Mouse (Mus musculus): ENCODE measurements around the gene Slc12a5. TPM values are rescaled to one million over a fixed set of nuclear protein-coding genes. Genes with fewer than 3 reads are reported as not detected.

Gene Slc12a5
- polyA plus RNA-seq, 1 experiment, result not detected

- Histone ChIP-seq H3K36me3 (ENCODE audit: control insufficient read depth) (no peaks in the 10 kb centered on the region), H3K9me3 (ENCODE audit: control insufficient read depth, low read length) (no peaks in the 10 kb centered on the region), H3K4me1 (ENCODE audit: control insufficient read depth) (no peaks in the 10 kb centered on the region), H3K4me3 (replicated peaks) (no peak overlapping the region), H3K27me3 (ENCODE audit: control insufficient read depth) (peaks cover 67% of the 10 kb centered on the region)
- TF ChIP-seq TAL1 (IDR thresholded peaks at IDR 0.05; ENCODE audit: low read length) (no peak), GATA1 (IDR thresholded peaks at IDR 0.05; ENCODE audit: low read length) (no peak)
Observed at GRCm38 (mm10) chr2:164967761-164968440, 7.3 kb downstream of the Slc12a5 start.

GRCm38 (mm10) chr2:164968451-164968851 lies 7.8 kb downstream of the Slc12a5 start:
- Histone ChIP-seq H3K36me3 (ENCODE audit: control insufficient read depth) (no peaks in the 10 kb centered on the region), H3K4me3 (replicated peaks) (no peak overlapping the region), H3K9me3 (ENCODE audit: control insufficient read depth, low read length) (no peaks in the 10 kb centered on the region), H3K4me1 (ENCODE audit: control insufficient read depth) (no peaks in the 10 kb centered on the region), H3K27me3 (ENCODE audit: control insufficient read depth) (peaks cover 68% of the 10 kb centered on the region)
- no peak for TF ChIP-seq GATA1 (IDR thresholded peaks at IDR 0.05; ENCODE audit: low read length)
- no peak for TF ChIP-seq TAL1 (IDR thresholded peaks at IDR 0.05; ENCODE audit: low read length)

- no peak for TF ChIP-seq TAL1 (IDR thresholded peaks at IDR 0.05; ENCODE audit: low read length)
- no peak for TF ChIP-seq GATA1 (IDR thresholded peaks at IDR 0.05; ENCODE audit: low read length)
- Histone ChIP-seq H3K9me3 (ENCODE audit: control insufficient read depth, low read length) (no peaks in the 10 kb centered on the region), H3K36me3 (ENCODE audit: control insufficient read depth) (no peaks in the 10 kb centered on the region), H3K4me3 (replicated peaks) (no peak overlapping the region), H3K4me1 (ENCODE audit: control insufficient read depth) (no peaks in the 10 kb centered on the region), H3K27me3 (ENCODE audit: control insufficient read depth) (peaks cover 70% of the 10 kb centered on the region)
Observed at GRCm38 (mm10) chr2:164969348-164969781, 8.8 kb downstream of the Slc12a5 start.

- Histone ChIP-seq H3K4me3 (replicated peaks) (no peak overlapping the region), H3K27me3 (ENCODE audit: control insufficient read depth) (peaks cover 64% of the 10 kb centered on the region), H3K9me3 (ENCODE audit: control insufficient read depth, low read length) (no peaks in the 10 kb centered on the region), H3K36me3 (ENCODE audit: control insufficient read depth) (no peaks in the 10 kb centered on the region), H3K4me1 (ENCODE audit: control insufficient read depth) (no peaks in the 10 kb centered on the region)
- TF ChIP-seq TAL1 (IDR thresholded peaks at IDR 0.05; ENCODE audit: low read length), result no peak
- no peak for TF ChIP-seq GATA1 (IDR thresholded peaks at IDR 0.05; ENCODE audit: low read length)
Observed at GRCm38 (mm10) chr2:164970631-164971196, 10.1 kb downstream of the Slc12a5 start.

GRCm38 (mm10) chr2:164972646-164973045 lies 12.0 kb downstream of the Slc12a5 start:
- Histone ChIP-seq H3K4me1 (ENCODE audit: control insufficient read depth) (no peaks in the 10 kb centered on the region), H3K9me3 (ENCODE audit: control insufficient read depth, low read length) (no peaks in the 10 kb centered on the region), H3K27me3 (ENCODE audit: control insufficient read depth) (peaks cover 47% of the 10 kb centered on the region), H3K36me3 (ENCODE audit: control insufficient read depth) (no peaks in the 10 kb centered on the region), H3K4me3 (replicated peaks) (no peak overlapping the region)
- no peak for TF ChIP-seq GATA1 (IDR thresholded peaks at IDR 0.05; ENCODE audit: low read length)
- TF ChIP-seq TAL1 (IDR thresholded peaks at IDR 0.05; ENCODE audit: low read length), result no peak

- H3K4me1 ChIP-seq (ENCODE audit: control insufficient read depth), result no peaks in the 10 kb centered on the region
- no peaks in the 10 kb centered on the region for H3K9me3 ChIP-seq (ENCODE audit: control insufficient read depth, low read length)
- peaks cover 18% of the 10 kb centered on the region for H3K27me3 ChIP-seq (ENCODE audit: control insufficient read depth)
- TF ChIP-seq GATA1 (IDR thresholded peaks at IDR 0.05; ENCODE audit: low read length) (no peak), TAL1 (IDR thresholded peaks at IDR 0.05; ENCODE audit: low read length) (no peak)
- no peak overlapping the region for H3K4me3 ChIP-seq (replicated peaks)
- no peaks in the 10 kb centered on the region for H3K36me3 ChIP-seq (ENCODE audit: control insufficient read depth)
Observed at GRCm38 (mm10) chr2:164975611-164976010, 15.0 kb downstream of the Slc12a5 start.

- Histone ChIP-seq H3K36me3 (ENCODE audit: control insufficient read depth) (no peaks in the 10 kb centered on the region), H3K9me3 (ENCODE audit: control insufficient read depth, low read length) (no peaks in the 10 kb centered on the region), H3K4me1 (ENCODE audit: control insufficient read depth) (no peaks in the 10 kb centered on the region), H3K27me3 (ENCODE audit: control insufficient read depth) (no peaks in the 10 kb centered on the region), H3K4me3 (replicated peaks) (no peak overlapping the region)
- TF ChIP-seq GATA1 (IDR thresholded peaks at IDR 0.05; ENCODE audit: low read length) (no peak), TAL1 (IDR thresholded peaks at IDR 0.05; ENCODE audit: low read length) (no peak)
Observed at GRCm38 (mm10) chr2:164979749-164980148, 19.1 kb downstream of the Slc12a5 start.

GRCm38 (mm10) chr2:164985962-164986361 lies 25.4 kb downstream of the Slc12a5 start:
- Histone ChIP-seq H3K4me1 (ENCODE audit: control insufficient read depth) (no peaks in the 10 kb centered on the region), H3K36me3 (ENCODE audit: control insufficient read depth) (no peaks in the 10 kb centered on the region), H3K9me3 (ENCODE audit: control insufficient read depth, low read length) (no peaks in the 10 kb centered on the region), H3K27me3 (ENCODE audit: control insufficient read depth) (no peaks in the 10 kb centered on the region), H3K4me3 (replicated peaks) (no peak overlapping the region)
- TF ChIP-seq GATA1 (IDR thresholded peaks at IDR 0.05; ENCODE audit: low read length) (no peak), TAL1 (IDR thresholded peaks at IDR 0.05; ENCODE audit: low read length) (no peak)

GRCm38 (mm10) chr2:164986371-164987027 lies 25.9 kb downstream of the Slc12a5 start:
- no peaks in the 10 kb centered on the region for H3K4me1 ChIP-seq (ENCODE audit: control insufficient read depth)
- no peaks in the 10 kb centered on the region for H3K36me3 ChIP-seq (ENCODE audit: control insufficient read depth)
- H3K27me3 ChIP-seq (ENCODE audit: control insufficient read depth), result no peaks in the 10 kb centered on the region
- no peak overlapping the region for H3K4me3 ChIP-seq (replicated peaks)
- TF ChIP-seq GATA1 (IDR thresholded peaks at IDR 0.05; ENCODE audit: low read length), result no peak
- TF ChIP-seq TAL1 (IDR thresholded peaks at IDR 0.05; ENCODE audit: low read length), result no peak
- H3K9me3 ChIP-seq (ENCODE audit: control insufficient read depth, low read length), result no peaks in the 10 kb centered on the region

All from erythroblast, embryonic 14.5 days (primary cell).